15 mouse cellular contexts compared by ENCODE assay signal in the genomic region with DNA sequence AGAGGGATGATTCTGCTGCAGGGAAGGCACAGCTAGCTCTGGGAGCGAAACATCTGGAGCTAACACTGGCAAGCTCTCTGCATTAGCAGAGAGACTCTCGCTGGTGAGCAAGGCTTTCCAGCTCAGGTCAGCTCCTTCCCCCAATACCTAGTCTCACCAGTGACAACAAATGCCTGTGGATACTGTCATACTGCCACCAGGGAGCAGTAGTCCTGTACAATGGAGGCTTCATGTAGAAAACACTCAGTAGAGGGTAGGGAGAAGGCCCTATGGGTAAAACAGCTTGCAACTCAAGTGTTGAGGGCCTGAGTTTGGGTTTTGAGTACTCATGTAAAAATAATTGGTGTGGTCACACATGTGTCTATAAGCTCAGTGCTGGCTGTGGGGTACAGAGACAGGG.
DNase-seq lines count a peak whose midpoint lies in the region; ATAC-seq and TF ChIP-seq lines count a peak whose summit lies in the region.
"Had no signal": no experiment of that assay in that cellular context is flagged by ENCODE, and none has a peak within 500 bp of the region (broad histone marks: within the 10 kb centered on the region; RNA-seq: fewer than 3 reads in every experiment).

No protein-coding gene starts in this region.

- no peak overlapping the region for H3K4me3 ChIP-seq in gastrocnemius, adult 2 months
- H3K4me3 ChIP-seq: erythroblast, embryonic 14.5 days; heart, embryonic 10.5 days; limb, embryonic 10.5 days; midbrain, embryonic 12.5 days had no signal

- intact Hi-C loops in gastrocnemius, adult 2 months (cut with DNase I): loop anchor here (5.0 kb wide), 1 partner anchor 184 kb away; the partner anchor contains the start of gene Xylt1
- intact Hi-C loops in gastrocnemius, postnatal 36 days (cut with DNase I): no loop called here

- peak; percentile 49; the same call in 1 of the 2 replicates for ATAC-seq in neutrophil, adult 5-6 weeks (ENCODE audit: extremely low read depth, insufficient number of reproducible peaks, low FRiP score, poor library complexity, severe bottlenecking)

- H3K27ac ChIP-seq in gastrocnemius, adult 2 months: no peak overlapping the region
- H3K27ac ChIP-seq: heart, embryonic 10.5 days; limb, embryonic 10.5 days; midbrain, embryonic 12.5 days had no signal

- DNase-seq in gastrocnemius, adult 2 months: no peak
- DNase-seq in gastrocnemius, postnatal 36 days: no peak
- DNase-seq in lung, postnatal 25 days (ENCODE audit: low spot score): peak; percentile 3
- no peak for DNase-seq in lung, postnatal 14 days
- DNase-seq in MN1 (ENCODE audit: low spot score): peak; percentile 9
- no peak for DNase-seq in urinary bladder, postnatal 14 days (ENCODE audit: low spot score)
- DNase-seq in right cerebral cortex, postnatal 10 days (ENCODE audit: low spot score in 2 of 2): no peak
- DNase-seq: adrenal gland, postnatal 10 days; cerebellum, adult 9-11 months; kidney, adult 11 months had no signal

- peak; percentile 18; the same call in 1 of the 2 replicates for TF ChIP-seq CTCF in gastrocnemius, adult 2 months (IDR thresholded peaks at IDR 0.05)

Comparison
In these comparisons a context has a peak if more than half of its experiments do, and no peak if none do; other contexts are left out.
1. DNase-seq: peak in lung, postnatal 25 days (single experiment) and MN1 (single experiment); none in gastrocnemius, adult 2 months (single experiment), gastrocnemius, postnatal 36 days (0 of 2), lung, postnatal 14 days (single experiment), urinary bladder, postnatal 14 days (single experiment) and right cerebral cortex, postnatal 10 days (0 of 2).